Comparison of ENCODE assay signal across 19 mouse cellular contexts in the genomic region with DNA sequence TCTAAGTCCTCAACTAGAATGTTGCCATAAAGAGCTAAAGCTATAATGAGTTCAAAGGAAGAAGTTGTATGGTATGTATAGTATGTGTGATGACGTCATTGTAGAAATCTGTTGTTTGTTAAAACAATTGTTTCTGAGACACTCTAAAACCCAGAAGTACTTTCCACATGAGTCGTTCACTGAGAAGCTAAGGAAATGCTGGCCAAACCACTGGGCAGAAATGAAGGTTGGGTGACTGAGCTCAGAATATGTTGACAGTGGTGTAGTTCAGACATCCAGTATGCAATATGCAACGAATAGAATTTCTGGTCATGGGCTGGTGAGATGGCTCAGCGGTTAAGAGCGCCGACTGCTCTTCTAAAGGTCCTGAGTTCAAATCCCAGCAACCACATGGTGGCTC. TPM values are rescaled to one million over a fixed set of nuclear protein-coding genes. Genes with fewer than 3 reads are reported as not detected.
"Had no signal": no experiment of that assay in that cellular context is flagged by ENCODE, and none has a peak within 500 bp of the region (broad histone marks: within the 10 kb centered on the region; RNA-seq: fewer than 3 reads in every experiment).

No protein-coding gene starts in this region.

- DNase-seq: kidney, adult 8-10 months; kidney, postnatal 14 days; layer of hippocampus, adult 9-11 months; liver, postnatal 0 days; lung, embryonic 14.5 days; lung, postnatal 36 days; thymus, postnatal 25 days had no signal

- H3K9me3 ChIP-seq: limb, embryonic 12.5 days; limb, embryonic 15.5 days; megakaryocyte, embryonic 14.5 days; midbrain, embryonic 10.5 days; midbrain, embryonic 13.5 days; neural tube, embryonic 13.5 days; stomach, embryonic 15.5 days had no signal

- H3K27ac ChIP-seq: layer of hippocampus, adult 2 months; limb, embryonic 12.5 days; limb, embryonic 15.5 days; liver, embryonic 14.5 days; midbrain, embryonic 10.5 days; midbrain, embryonic 13.5 days; neural tube, embryonic 13.5 days; stomach, embryonic 15.5 days had no signal

- H3K4me1 ChIP-seq: limb, embryonic 12.5 days; limb, embryonic 15.5 days; midbrain, embryonic 10.5 days; midbrain, embryonic 13.5 days; neural tube, embryonic 13.5 days; stomach, embryonic 15.5 days had no signal

- H3K4me3 ChIP-seq: layer of hippocampus, adult 2 months; limb, embryonic 12.5 days; limb, embryonic 15.5 days; megakaryocyte, embryonic 14.5 days; midbrain, embryonic 10.5 days; midbrain, embryonic 13.5 days; myocyte; neural tube, embryonic 13.5 days; stomach, embryonic 15.5 days had no signal

- H3K27me3 ChIP-seq: limb, embryonic 12.5 days; limb, embryonic 15.5 days; megakaryocyte, embryonic 14.5 days; midbrain, embryonic 13.5 days; neural tube, embryonic 13.5 days; stomach, embryonic 15.5 days had no signal

RNA-seq across cellular contexts. Expression of a gene that starts 47.8 kb away (rescaled TPM):
- polyA plus RNA-seq: limb, embryonic 12.5 days; liver, embryonic 11.5 days; liver, embryonic 14.5 days; liver, postnatal 0 days; lung, embryonic 14.5 days; neural tube, embryonic 13.5 days; small intestine, adult 2 months had no signal
